Mouse (Mus musculus): Measurements from ENCODE around the gene Elavl3.

GRCm38 (mm10) chr9:22086012-22086411 lies 34.2 kb upstream of the Elavl3 start:
- TF ChIP-seq POLR2A (IDR thresholded peaks at IDR 0.05; ENCODE audit: borderline replicate concordance, insufficient read depth, low read length): no peak
- TF ChIP-seq CTCF (IDR thresholded peaks at IDR 0.05; ENCODE audit: borderline replicate concordance, insufficient read depth, low read depth, low read length): no peak
